Mouse (Mus musculus): Measurements from ENCODE around the gene Mvb12b. TPM values are rescaled to one million over a fixed set of nuclear protein-coding genes. Genes with fewer than 3 reads are reported as not detected.

The Mvb12b gene
- total and polyA plus RNA-seq, 3 experiments, result 22.8 to 23.3 TPM; not detected in 1

GRCm38 (mm10) chr2:33925288-33925687, 37.5 kb upstream of the Mvb12b start:
- DNase-seq (ENCODE audit: low read depth, low spot score), result no peak
- Histone ChIP-seq H3K79me2 (ENCODE audit: control insufficient read depth, insufficient read depth, low read length, poor library complexity) (no peaks in the 10 kb centered on the region), H3K27me3 (ENCODE audit: control insufficient read depth in 1 of 2, insufficient read depth in 2 of 2, low read length in 2 of 2) (peaks cover 2 to 3% of the 10 kb centered on the region in 2 experiments; a peak in 2 of 4 replicates)

GRCm38 (mm10) chr2:33923482-33923881, 35.7 kb upstream of the Mvb12b start:
- TF ChIP-seq EP300 (IDR thresholded peaks at IDR 0.05; ENCODE audit: low read depth in 1 of 2, low read length in 2 of 2), result no peak
- no peak for TF ChIP-seq TBP (IDR thresholded peaks at IDR 0.05; ENCODE audit: low read depth, low read length)
- no peak for TF ChIP-seq HCFC1 (IDR thresholded peaks at IDR 0.05; ENCODE audit: low read depth, low read length)
- no peak for TF ChIP-seq POLR2AphosphoS5 (IDR thresholded peaks at IDR 0.05; ENCODE audit: borderline replicate concordance, low read depth, low read length)
- TF ChIP-seq NRF1 (IDR thresholded peaks at IDR 0.05; ENCODE audit: insufficient read depth, low read depth, low read length, poor library complexity, severe bottlenecking), result no peak
- TF ChIP-seq USF1 (IDR thresholded peaks at IDR 0.05; ENCODE audit: low read depth, low read length), result no peak
- no peak for TF ChIP-seq ELF1 (IDR thresholded peaks at IDR 0.05; ENCODE audit: low read depth, low read length)
- TF ChIP-seq RAD21 (IDR thresholded peaks at IDR 0.05; ENCODE audit: low read depth, low read length), result no peak
- TF ChIP-seq TAL1 (IDR thresholded peaks at IDR 0.05; ENCODE audit: low read length), result no peak
- no peak for TF ChIP-seq POLR2A (IDR thresholded peaks at IDR 0.05; ENCODE audit: control insufficient read depth in 1 of 2, insufficient read depth in 1 of 2, low read depth in 1 of 2, low read length in 2 of 2, poor library complexity in 1 of 2)
- TF ChIP-seq RCOR1 (IDR thresholded peaks at IDR 0.05; ENCODE audit: low read depth, low read length), result no peak
- no peak for TF ChIP-seq ZC3H11A (IDR thresholded peaks at IDR 0.05; ENCODE audit: low read depth, low read length)
- no peak for TF ChIP-seq CHD1 (IDR thresholded peaks at IDR 0.05; ENCODE audit: low read depth, low read length)
- TF ChIP-seq MAX (IDR thresholded peaks at IDR 0.05; ENCODE audit: low read length), result no peak
- TF ChIP-seq ZKSCAN1 (IDR thresholded peaks at IDR 0.05; ENCODE audit: low read depth, low read length), result no peak
- no peak for TF ChIP-seq CHD2 (IDR thresholded peaks at IDR 0.05; ENCODE audit: low read length)
- no peak for TF ChIP-seq USF2 (IDR thresholded peaks at IDR 0.05; ENCODE audit: borderline replicate concordance in 1 of 2, insufficient read depth in 1 of 2, low read depth in 1 of 2, low read length in 2 of 2)
- no peak for TF ChIP-seq JUND (IDR thresholded peaks at IDR 0.05; ENCODE audit: low read depth, low read length)
- TF ChIP-seq GABPA (IDR thresholded peaks at IDR 0.05; ENCODE audit: low read depth, low read length), result no peak
- no peak for TF ChIP-seq MAZ (IDR thresholded peaks at IDR 0.05; ENCODE audit: low read depth, low read length)
- DNase-seq (ENCODE audit: low read depth, low spot score), result no peak
- Histone ChIP-seq H3K36me3 (ENCODE audit: control insufficient read depth in 1 of 2, insufficient read depth in 2 of 2, low read length in 2 of 2) (no peaks in the 10 kb centered on the region), H3K9ac (ENCODE audit: control insufficient read depth, low read depth, low read length, poor library complexity, severe bottlenecking) (no peak overlapping the region), H3K79me2 (ENCODE audit: control insufficient read depth, insufficient read depth, low read length, poor library complexity) (no peaks in the 10 kb centered on the region), H3K27me3 (ENCODE audit: control insufficient read depth in 1 of 2, insufficient read depth in 2 of 2, low read length in 2 of 2) (peaks cover 0 to 3% of the 10 kb centered on the region in 2 experiments; a peak in 2 of 4 replicates), H3K4me3 (ENCODE audit: control insufficient read depth in 1 of 2, insufficient read depth in 1 of 2, low read depth in 2 of 2, low read length in 2 of 2) (no peak overlapping the region), H3K27ac (ENCODE audit: control insufficient read depth, low read depth, low read length) (no peak overlapping the region), H3K4me1 (ENCODE audit: control insufficient read depth in 1 of 2, insufficient read depth in 2 of 2, low read length in 2 of 2) (no peaks in the 10 kb centered on the region), H3K9me3 (replicated peaks; ENCODE audit: insufficient read depth, low read length) (no peaks in the 10 kb centered on the region)

More at GRCm38 (mm10) chr2:33925288-33925687, 37.5 kb upstream of the Mvb12b start:
- Histone ChIP-seq H3K9me3 (replicated peaks; ENCODE audit: insufficient read depth, low read length) (no peaks in the 10 kb centered on the region), H3K4me1 (ENCODE audit: control insufficient read depth in 1 of 2, insufficient read depth in 2 of 2, low read length in 2 of 2) (no peaks in the 10 kb centered on the region), H3K27ac (ENCODE audit: control insufficient read depth, low read depth, low read length) (no peak overlapping the region), H3K36me3 (ENCODE audit: control insufficient read depth in 1 of 2, insufficient read depth in 2 of 2, low read length in 2 of 2) (no peaks in the 10 kb centered on the region), H3K4me3 (ENCODE audit: control insufficient read depth in 1 of 2, insufficient read depth in 1 of 2, low read depth in 2 of 2, low read length in 2 of 2) (no peak overlapping the region), H3K9ac (ENCODE audit: control insufficient read depth, low read depth, low read length, poor library complexity, severe bottlenecking) (no peak overlapping the region)
- no peak for TF ChIP-seq USF1 (IDR thresholded peaks at IDR 0.05; ENCODE audit: low read depth, low read length)
- TF ChIP-seq MAX (IDR thresholded peaks at IDR 0.05; ENCODE audit: low read length), result no peak
- no peak for TF ChIP-seq CTCF (IDR thresholded peaks at IDR 0.05 in 2 of 3, conservative IDR thresholded peaks at IDR 0.05 in 1 of 3; ENCODE audit: control insufficient read depth in 1 of 3, insufficient read depth in 1 of 3, low read depth in 2 of 3, low read length in 3 of 3, poor library complexity in 1 of 3, severe bottlenecking in 1 of 3)
- no peak for TF ChIP-seq NELFE (IDR thresholded peaks at IDR 0.05; ENCODE audit: low read depth, low read length)
- no peak for TF ChIP-seq EP300 (IDR thresholded peaks at IDR 0.05; ENCODE audit: low read depth in 1 of 2, low read length in 2 of 2)
- TF ChIP-seq ZNF384 (IDR thresholded peaks at IDR 0.05; ENCODE audit: low read depth, low read length), result no peak
- TF ChIP-seq HCFC1 (IDR thresholded peaks at IDR 0.05; ENCODE audit: low read depth, low read length), result no peak
- no peak for TF ChIP-seq POLR2A (IDR thresholded peaks at IDR 0.05; ENCODE audit: control insufficient read depth in 1 of 2, insufficient read depth in 1 of 2, low read depth in 1 of 2, low read length in 2 of 2, poor library complexity in 1 of 2)
- TF ChIP-seq CHD1 (IDR thresholded peaks at IDR 0.05; ENCODE audit: low read depth, low read length), result no peak
- no peak for TF ChIP-seq MAZ (IDR thresholded peaks at IDR 0.05; ENCODE audit: low read depth, low read length)
- no peak for TF ChIP-seq MEF2A (IDR thresholded peaks at IDR 0.05; ENCODE audit: extremely low read depth, insufficient replicate concordance, low read depth, low read length, poor library complexity, severe bottlenecking)
- TF ChIP-seq MYB (IDR thresholded peaks at IDR 0.05; ENCODE audit: low read depth, low read length), result no peak
- no peak for TF ChIP-seq MXI1 (IDR thresholded peaks at IDR 0.05; ENCODE audit: low read depth, low read length)
- no peak for TF ChIP-seq MYC (IDR thresholded peaks at IDR 0.05; ENCODE audit: low read depth, low read length)
- no peak for TF ChIP-seq TBP (IDR thresholded peaks at IDR 0.05; ENCODE audit: low read depth, low read length)
- no peak for TF ChIP-seq E2F4 (IDR thresholded peaks at IDR 0.05; ENCODE audit: borderline replicate concordance, low read depth, low read length)
- TF ChIP-seq TAL1 (IDR thresholded peaks at IDR 0.05; ENCODE audit: low read length), result no peak

All from MEL (cell line).